Mouse (Mus musculus): ENCODE results near the gene Gm21119. TPM values are rescaled to one million over a fixed set of nuclear protein-coding genes. Genes with fewer than 3 reads are reported as not detected.
"Not testable (repeated sequence)": the region's sequence is repeated elsewhere in the genome, so short reads cannot be mapped to it uniquely, and the experiment has no call there.

Gm21119 gene
- polyA plus RNA-seq, 1 experiment from 2014 or later: 0.15 TPM

DNA sequence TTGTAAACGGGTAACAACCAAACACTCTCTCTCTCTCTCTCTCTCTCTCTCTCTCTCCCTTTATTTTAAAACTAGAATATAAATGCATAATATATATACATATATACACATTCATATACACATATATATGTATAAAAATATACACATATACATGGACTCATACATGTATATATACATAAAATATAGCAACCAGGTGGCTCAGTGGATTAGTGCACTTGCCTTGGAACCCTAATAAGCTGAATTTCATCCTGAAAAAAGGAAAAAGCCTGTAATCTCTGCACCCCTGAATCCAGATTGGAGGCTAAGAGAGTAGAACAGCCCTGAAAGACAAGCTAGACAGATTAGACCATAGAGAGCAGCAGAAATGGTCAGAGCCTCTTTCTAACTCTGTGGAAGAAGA, 28.8 kb downstream of the Gm21119 start:
- no CpG with 5 or more reads among the region's 1 CpGs for WGBS

DNA sequence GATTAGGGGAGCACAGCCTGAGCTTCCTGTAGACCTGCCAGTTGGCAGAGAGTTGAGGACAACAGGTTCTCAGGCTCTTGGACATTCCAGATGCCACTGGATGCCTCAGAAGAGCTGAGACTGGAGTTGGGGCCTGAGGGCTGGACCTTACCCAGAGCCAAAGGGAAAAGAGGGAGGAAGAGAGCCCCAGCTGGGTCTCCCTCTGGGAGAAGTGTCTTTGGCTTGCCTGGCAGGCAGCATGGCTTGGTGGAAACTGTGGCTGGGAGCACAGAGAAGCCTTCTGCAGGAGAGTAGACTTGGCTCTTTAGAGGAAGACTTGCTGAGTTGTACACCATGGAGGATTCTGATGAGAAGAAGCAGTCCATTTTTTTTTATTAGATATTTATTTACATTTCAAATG, 38.3 kb downstream of the Gm21119 start:
- not testable (repeated sequence) for H3K9ac ChIP-seq (ENCODE audit: low read length); H3K27ac ChIP-seq (ENCODE audit: low read length); H3K9me3 ChIP-seq (ENCODE audit: control insufficient read depth, low read length); H3K4me1 ChIP-seq (replicated peaks; ENCODE audit: control insufficient read depth, insufficient read depth, low read length); H3K36me3 ChIP-seq (ENCODE audit: control insufficient read depth, insufficient read depth, low read length); ATAC-seq (ENCODE audit: low read depth); H3K4me2 ChIP-seq (ENCODE audit: low read depth, low read length); H3K4me3 ChIP-seq (ENCODE audit: low read length); H3K27me3 ChIP-seq (ENCODE audit: control insufficient read depth, insufficient read depth, low read depth, low read length)

More for the DNA sequence above, 28.8 kb downstream of the Gm21119 start:
- H3K4me1 ChIP-seq (replicated peaks; ENCODE audit: control insufficient read depth, insufficient read depth, low read length); H3K9ac ChIP-seq (ENCODE audit: low read length); ATAC-seq (ENCODE audit: low read depth); H3K9me3 ChIP-seq (ENCODE audit: control insufficient read depth, low read length); H3K27me3 ChIP-seq (ENCODE audit: control insufficient read depth, insufficient read depth, low read depth, low read length); H3K4me3 ChIP-seq (ENCODE audit: low read length); H3K4me2 ChIP-seq (ENCODE audit: low read depth, low read length); H3K36me3 ChIP-seq (ENCODE audit: control insufficient read depth, insufficient read depth, low read length); H3K27ac ChIP-seq (ENCODE audit: low read length): not testable (repeated sequence)

GRCm38 (mm10) chr8:20678418-20678817, 63.7 kb downstream of the Gm21119 start:
- H3K4me2 ChIP-seq (ENCODE audit: low read depth, low read length); H3K9ac ChIP-seq (ENCODE audit: low read length); H3K27ac ChIP-seq (ENCODE audit: low read length); H3K9me3 ChIP-seq (ENCODE audit: control insufficient read depth, low read length); H3K4me1 ChIP-seq (replicated peaks; ENCODE audit: control insufficient read depth, insufficient read depth, low read length); ATAC-seq (ENCODE audit: low read depth); H3K36me3 ChIP-seq (ENCODE audit: control insufficient read depth, insufficient read depth, low read length); H3K4me3 ChIP-seq (ENCODE audit: low read length); H3K27me3 ChIP-seq (ENCODE audit: control insufficient read depth, insufficient read depth, low read depth, low read length): not testable (repeated sequence)

Data from lung, embryonic 16.5 days (tissue).